Mouse (Mus musculus): ENCODE data around the gene 4930444G20Rik. TPM values are rescaled to one million over a fixed set of nuclear protein-coding genes. Genes with fewer than 3 reads are reported as not detected.

4930444G20Rik gene
- not detected for polyA plus RNA-seq (2014; fragmentation: Illumina TruSeq; extraction: RNeasy Lipid Tissue Mini Kit (QIAGEN cat#74804); ENCODE audit: low read depth, low replicate concordance)

DNA sequence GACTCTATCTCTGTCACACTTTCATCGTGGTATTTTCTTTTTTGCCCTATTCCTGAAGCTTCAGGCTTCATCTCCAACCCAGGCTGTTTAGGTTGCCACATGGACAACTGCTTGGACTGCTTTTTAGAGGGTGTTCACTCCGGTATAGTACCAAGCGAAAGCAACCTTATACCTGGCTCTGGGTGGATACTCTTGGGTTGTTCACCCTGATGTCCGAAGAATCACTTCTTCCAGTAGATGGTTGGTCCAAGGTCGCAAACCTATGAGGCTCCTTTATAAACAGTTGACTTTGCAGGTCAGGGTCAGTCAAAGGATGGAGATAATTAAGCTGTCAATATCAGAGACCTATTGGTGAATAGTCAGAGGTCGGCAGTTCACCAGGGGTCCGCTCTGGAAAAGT, at the start of gene 4930444G20Rik:
Gene 4930444G20Rik (minus strand): TSS at position 101 of the 400 bp plus-strand sequence.

Other genes with a start within 250 kb of the 4930444G20Rik start
- gene Sgk1, start 185.9 kb downstream of the 4930444G20Rik start, polyA plus RNA-seq (2014; fragmentation: Illumina TruSeq; extraction: RNeasy Lipid Tissue Mini Kit (QIAGEN cat#74804); ENCODE audit: low read depth, low replicate concordance) = 51.1 TPM
- 8.1 TPM for gene E030030I06Rik, start 81.2 kb upstream of the 4930444G20Rik start, polyA plus RNA-seq (2014; fragmentation: Illumina TruSeq; extraction: RNeasy Lipid Tissue Mini Kit (QIAGEN cat#74804); ENCODE audit: low read depth, low replicate concordance)
- 0.57 TPM for gene Raet1e, start 90.5 kb upstream of the 4930444G20Rik start, polyA plus RNA-seq (2014; fragmentation: Illumina TruSeq; extraction: RNeasy Lipid Tissue Mini Kit (QIAGEN cat#74804); ENCODE audit: low read depth, low replicate concordance)
- gene H60b, start 90.5 kb upstream of the 4930444G20Rik start, polyA plus RNA-seq (2014; fragmentation: Illumina TruSeq; extraction: RNeasy Lipid Tissue Mini Kit (QIAGEN cat#74804); ENCODE audit: low read depth, low replicate concordance) = 1.1 TPM

All from adipose tissue, adult 10 weeks (tissue).